Mouse (Mus musculus) testis, adult 2 months (tissue): ENCODE measurements at regions not wholly inside any gene's neighbourhood (a gene's known extent, or its start where the extent isn't known, plus 50 kb on each side); places are given as distances from the start of the nearest gene placed in this dataset.

Source experiments
- H3K27ac ChIP-seq: fragments of 200-500 bp; 2 replicates; pipeline ENCODE4 v1.5.1; 2012; ENCODE audit warnings: low read depth, low read length; ENCODE audit not compliant: control insufficient read depth, insufficient read depth
- H3K27me3 ChIP-seq: fragments of 200-500 bp; 2 replicates; pipeline ENCODE4 v1.6.1; 2012; ENCODE audit warnings: mild to moderate bottlenecking, low read length, moderate library complexity; ENCODE audit not compliant: control insufficient read depth, insufficient read depth
- H3K36me3 ChIP-seq: fragments of 200-500 bp; 2 replicates; pipeline ENCODE4 v1.6.1; 2012; ENCODE audit warnings: mild to moderate bottlenecking, low read length; ENCODE audit not compliant: control insufficient read depth, insufficient read depth
- H3K4me1 ChIP-seq: fragments of 200-500 bp; 2 replicates; pipeline ENCODE4 v1.6.1; 2012; ENCODE audit warnings: low read length; ENCODE audit not compliant: control insufficient read depth, insufficient read depth
- H3K4me3 ChIP-seq: fragments of 200-500 bp; 2 replicates; pipeline ENCODE4 v1.5.1; 2012; ENCODE audit warnings: low read depth, mild to moderate bottlenecking, low read length, moderate library complexity, mixed read lengths; ENCODE audit not compliant: control insufficient read depth
- CTCF ChIP-seq: fragments of 200-500 bp; IDR thresholded peaks from 2 replicates; pipeline ENCODE4 v1.5.1; 2012; ENCODE audit warnings: low read depth, mild to moderate bottlenecking, inconsistent platforms, low read length, moderate library complexity; ENCODE audit not compliant: control insufficient read depth, insufficient read depth, insufficient replicate concordance
- POLR2A ChIP-seq: fragments of 200-500 bp; IDR thresholded peaks from 2 replicates; pipeline ENCODE4 v1.6.1; 2012; ENCODE audit warnings: low read depth, mild to moderate bottlenecking, inconsistent platforms, low read length, moderate library complexity; ENCODE audit not compliant: control insufficient read depth

DNA sequence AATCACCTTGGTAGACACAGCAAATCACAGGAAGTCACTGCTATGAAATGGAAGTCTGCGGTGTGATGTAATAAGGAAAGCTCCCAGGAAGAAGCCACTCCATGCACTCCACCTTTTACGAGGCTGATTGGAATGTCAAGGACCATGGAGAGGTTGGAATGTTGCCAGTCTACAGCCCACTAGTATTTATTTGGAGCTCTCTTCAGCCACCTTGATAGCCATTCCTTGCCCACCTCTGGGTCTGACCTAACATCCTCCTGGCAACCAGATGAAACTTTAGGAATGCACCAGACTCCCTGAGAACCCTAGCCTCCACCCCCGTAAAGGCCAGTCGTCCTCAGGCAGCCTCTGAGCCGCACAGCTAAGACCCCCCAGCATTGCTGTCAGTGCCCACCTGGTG, 68.7 kb upstream of the Bod1 start:
- TF ChIP-seq POLR2A = no peak
- TF ChIP-seq CTCF = no peak
- no peak overlapping the region for H3K4me3 ChIP-seq
- no peak overlapping the region for H3K27ac ChIP-seq
- H3K36me3 ChIP-seq = no peaks in the 10 kb centered on the region
- H3K27me3 ChIP-seq = no peaks in the 10 kb centered on the region
- peaks cover 7% of the 10 kb centered on the region for H3K4me1 ChIP-seq

DNA sequence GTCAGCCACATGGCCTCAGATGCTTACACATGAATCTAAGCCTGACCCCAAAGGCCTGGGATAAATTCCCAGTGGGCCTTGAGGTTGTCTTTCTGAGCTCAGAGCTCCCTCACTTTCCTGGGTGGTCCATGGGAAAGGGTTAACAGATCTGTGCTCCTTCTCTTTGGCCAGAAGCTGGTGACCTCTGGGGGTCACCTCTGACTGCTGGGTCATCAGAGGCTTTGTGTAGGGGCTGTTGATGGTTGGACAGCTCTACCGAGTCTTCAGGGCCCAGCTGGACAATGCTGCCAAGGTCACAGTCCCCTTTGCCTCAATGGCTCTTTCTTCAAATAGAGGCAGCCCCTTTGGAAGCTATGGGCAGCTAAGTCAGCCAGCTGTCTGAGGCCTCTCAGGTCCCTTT, 70.5 kb upstream of the Bod1 start:
- H3K27ac ChIP-seq = no peak overlapping the region
- H3K4me3 ChIP-seq = no peak overlapping the region
- peaks cover 9% of the 10 kb centered on the region for H3K4me1 ChIP-seq
- no peak for TF ChIP-seq CTCF
- no peak for TF ChIP-seq POLR2A
- H3K27me3 ChIP-seq = no peaks in the 10 kb centered on the region
- no peaks in the 10 kb centered on the region for H3K36me3 ChIP-seq

DNA sequence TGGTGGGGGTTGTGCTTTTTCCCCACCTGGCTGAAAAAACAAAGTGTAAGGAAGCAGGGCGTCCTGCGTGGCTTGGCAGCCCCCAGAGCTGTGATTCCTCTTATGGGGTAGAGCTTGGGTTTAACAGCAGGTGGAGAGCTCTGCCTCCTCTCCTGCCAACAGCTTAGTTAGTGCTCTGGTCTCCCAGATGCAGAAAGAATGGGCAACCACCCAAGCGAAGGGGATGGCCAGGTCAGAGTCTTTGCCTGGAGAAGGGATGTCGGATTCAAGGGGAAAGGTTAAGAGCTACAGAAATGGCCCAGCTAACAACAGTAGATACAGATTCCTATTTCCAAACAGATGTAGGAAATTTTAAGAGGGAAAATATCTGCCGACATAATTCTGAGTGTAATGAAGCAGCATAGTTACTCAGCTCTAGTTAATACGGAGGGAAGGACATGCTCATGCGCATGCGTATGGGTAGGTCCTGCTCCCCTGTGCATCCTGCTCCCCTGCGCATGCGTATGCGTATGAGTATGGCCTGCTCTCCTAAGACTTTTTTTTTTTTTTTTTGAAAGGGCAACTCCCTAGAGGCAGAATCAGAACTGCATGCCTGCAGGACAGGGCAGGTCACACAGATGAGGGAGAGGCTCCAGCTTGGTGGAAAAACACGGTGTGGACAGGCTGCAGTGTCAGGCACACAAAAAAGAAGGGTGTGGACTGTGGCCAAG, 72.5 kb upstream of the Bod1 start:
- Histone ChIP-seq H3K27ac (no peak overlapping the region), H3K36me3 (no peaks in the 10 kb centered on the region), H3K27me3 (no peaks in the 10 kb centered on the region), H3K4me3 (no peak overlapping the region), H3K4me1 (peaks cover 9% of the 10 kb centered on the region)
- no peak for TF ChIP-seq POLR2A
- no peak for TF ChIP-seq CTCF

DNA sequence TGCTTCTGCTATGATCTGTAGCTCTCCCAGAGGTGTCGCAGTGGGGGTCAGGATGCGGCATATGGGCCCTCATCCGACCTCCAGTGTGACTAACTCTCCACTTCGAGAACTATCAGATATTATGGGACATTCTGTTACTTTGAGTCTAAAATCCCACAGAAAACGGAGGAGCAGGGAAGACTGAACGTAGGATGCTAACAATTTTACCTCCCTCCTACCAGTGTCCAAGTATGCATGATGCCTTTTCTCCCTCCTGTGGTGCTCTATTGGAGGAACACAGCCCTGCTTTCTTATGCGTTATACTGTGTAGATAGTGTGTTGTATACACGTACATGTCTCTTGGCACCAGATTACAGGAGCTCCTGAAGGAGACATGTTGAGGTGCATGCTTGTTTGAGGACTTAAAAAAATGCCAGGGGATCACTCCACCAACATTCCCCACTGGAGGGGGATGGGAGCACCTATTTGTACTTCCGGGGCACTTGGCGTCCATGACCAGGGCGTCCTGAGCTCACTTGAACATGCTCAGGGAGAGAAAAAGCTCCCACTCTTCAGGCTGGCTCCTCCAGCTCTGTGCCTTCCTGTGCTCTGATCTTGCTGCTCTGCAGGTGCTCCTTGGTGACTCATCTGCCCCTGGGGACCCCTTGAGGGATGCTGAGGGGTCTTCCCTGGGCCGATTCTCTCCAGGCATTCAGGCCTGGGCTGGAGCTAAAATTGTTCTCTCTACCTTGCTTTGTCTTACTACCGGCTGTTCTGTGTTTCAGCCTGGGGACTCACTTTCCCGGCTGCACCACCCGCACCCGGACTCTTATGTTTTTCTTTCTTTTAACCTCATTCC, 73.6 kb upstream of the Bod1 start:
- no peak for TF ChIP-seq POLR2A
- no peak for TF ChIP-seq CTCF
- peaks cover 9% of the 10 kb centered on the region for H3K4me1 ChIP-seq
- no peak overlapping the region for H3K27ac ChIP-seq

DNA sequence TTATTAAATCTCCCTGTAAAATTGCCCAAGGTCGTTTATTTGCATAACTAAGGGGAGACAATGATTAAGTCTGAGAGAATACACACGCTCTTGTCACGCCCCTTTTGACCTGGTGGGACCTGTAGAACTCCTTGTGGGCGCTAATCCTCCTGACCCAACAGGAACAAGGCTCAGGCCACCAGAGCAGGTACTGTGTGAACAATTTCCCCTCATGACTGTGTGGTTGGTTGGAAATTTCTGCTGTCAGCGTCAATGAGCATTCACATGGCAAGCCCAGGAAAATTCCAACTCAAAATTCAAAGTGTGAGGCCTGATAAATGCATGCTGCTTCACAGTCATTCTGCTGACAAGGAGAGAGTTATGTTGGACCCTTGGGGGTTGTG, 74.2 kb upstream of the Bod1 start:
- Histone ChIP-seq H3K36me3 (no peaks in the 10 kb centered on the region), H3K4me3 (no peak overlapping the region), H3K4me1 (peaks cover 9% of the 10 kb centered on the region), H3K27ac (no peak overlapping the region), H3K27me3 (no peaks in the 10 kb centered on the region)
- TF ChIP-seq POLR2A (no peak), CTCF (no peak)

More for the DNA sequence above, 73.6 kb upstream of the Bod1 start:
- H3K4me3 ChIP-seq = no peak overlapping the region
- H3K27me3 ChIP-seq = no peaks in the 10 kb centered on the region
- no peaks in the 10 kb centered on the region for H3K36me3 ChIP-seq

DNA sequence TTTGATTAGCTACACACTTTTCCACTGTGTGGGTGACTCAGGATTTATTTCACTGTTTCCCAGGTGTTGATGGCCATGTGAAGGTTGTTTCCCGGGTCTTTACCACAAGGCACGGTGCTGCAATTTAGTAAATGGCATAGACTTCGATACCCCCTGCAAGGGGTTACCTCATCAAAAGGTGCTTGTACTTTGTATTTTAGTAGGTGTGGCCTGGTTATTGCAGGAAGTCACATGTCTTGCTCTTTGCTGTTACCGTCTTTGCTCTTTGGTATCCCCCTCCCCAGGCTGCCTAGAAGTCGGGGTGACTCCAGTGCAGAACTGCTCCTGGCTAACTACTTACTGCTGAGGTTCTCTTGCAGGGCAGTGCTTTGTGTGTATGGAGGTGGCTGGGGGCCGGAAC, 74.8 kb upstream of the Bod1 start:
- H3K4me3 ChIP-seq = no peak overlapping the region
- no peaks in the 10 kb centered on the region for H3K27me3 ChIP-seq
- peaks cover 9% of the 10 kb centered on the region for H3K4me1 ChIP-seq
- TF ChIP-seq POLR2A = no peak
- no peak for TF ChIP-seq CTCF
- no peak overlapping the region for H3K27ac ChIP-seq
- no peaks in the 10 kb centered on the region for H3K36me3 ChIP-seq

DNA sequence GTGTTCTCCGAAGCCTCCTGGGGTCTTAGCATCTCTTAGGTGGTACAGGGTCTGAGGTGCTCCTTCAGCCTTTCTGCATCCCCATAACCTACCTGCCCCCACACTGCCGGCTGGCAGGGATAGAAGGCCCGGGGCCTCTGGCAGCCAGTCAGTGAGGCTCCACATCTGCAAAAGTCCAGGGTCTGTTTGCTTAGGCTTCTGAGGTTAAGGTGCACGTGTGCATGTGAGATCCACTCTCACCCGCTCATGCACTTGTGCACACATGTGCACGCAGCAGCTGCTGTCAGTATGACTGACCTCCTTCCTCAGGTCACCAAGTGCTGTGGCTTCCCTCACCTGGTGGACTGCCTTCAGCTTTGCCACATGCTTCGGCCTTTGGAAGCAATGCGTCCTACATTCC, 75.3 kb upstream of the Bod1 start:
- H3K36me3 ChIP-seq = no peaks in the 10 kb centered on the region
- TF ChIP-seq CTCF (no peak), POLR2A (no peak)
- H3K27me3 ChIP-seq = no peaks in the 10 kb centered on the region
- peaks cover 9% of the 10 kb centered on the region for H3K4me1 ChIP-seq
- H3K4me3 ChIP-seq = no peak overlapping the region
- H3K27ac ChIP-seq = no peak overlapping the region
